Mouse (Mus musculus) megakaryocyte, embryonic 14.5 days (primary cell): ENCODE measurements around the gene Arhgap25.
A peak's percentile ranks its signal among the peaks of the same experiment; 100 is the strongest.

Source experiments
- FLI1 ChIP-seq: IDR thresholded peaks from 2 replicates; pipeline ENCODE4 v1.6.1; 2012; ENCODE audit warnings: low read length, inconsistent platforms, mixed read lengths
- GATA1 ChIP-seq: IDR thresholded peaks from 3 replicates; pipeline ENCODE4 v1.6.1; 2012; ENCODE audit warnings: mixed read lengths, low read length, inconsistent platforms, borderline replicate concordance

GRCm38 (mm10) chr6:87542027-87542426 lies 9.0 kb upstream of the Arhgap25 start:
- TF ChIP-seq GATA1, result 0 out of 3 replicates have a peak, but pooled peaks have one; percentile 25
- no peak for TF ChIP-seq FLI1
